Comparison of ENCODE assay signal across 25 mouse cellular contexts in genomic region chr11:105975050-105975449, GRCm38 (mm10). TPM values are rescaled to one million over a fixed set of nuclear protein-coding genes. Genes with fewer than 3 reads are reported as not detected.
DNase-seq lines count a peak whose midpoint lies in the region; ATAC-seq and TF ChIP-seq lines count a peak whose summit lies in the region.
"Had no signal": no experiment of that assay in that cellular context is flagged by ENCODE, and none has a peak within 500 bp of the region (broad histone marks: within the 10 kb centered on the region; RNA-seq: fewer than 3 reads in every experiment).

No protein-coding gene starts in this region.

- dilution Hi-C loops in CH12.LX (cut with MboI; ENCODE audit: extremely low pct_ligation_motif_present, extremely low pct_unique_long_range_greater_than_20kb, low sequenced_read_pairs) = no loop called here

- ATAC-seq in kidney, embryonic 16.5 days (ENCODE audit: low FRiP score, low TSS enrichment) = no peak
- peak; percentile 57; the same call in 1 of the 2 replicates for ATAC-seq in granulocyte monocyte progenitor cell, adult 5-6 weeks (replicated peaks; ENCODE audit: poor library complexity, severe bottlenecking)
- ATAC-seq: forebrain, embryonic 16.5 days; midbrain, embryonic 13.5 days had no signal

- H3K27ac ChIP-seq in kidney, embryonic 16.5 days (ENCODE audit: low read length) = no peak overlapping the region
- no peak overlapping the region for H3K27ac ChIP-seq in CH12.LX (ENCODE audit: insufficient read depth, low read depth)
- no peak overlapping the region for H3K27ac ChIP-seq in cerebellum, adult 2 months (ENCODE audit: insufficient read depth, low read length)
- H3K27ac ChIP-seq: hindbrain, embryonic 15.5 days; left cerebral cortex, adult 2 months; limb, embryonic 12.5 days; liver, embryonic 14.5 days; midbrain, embryonic 13.5 days had no signal

- no peaks in the 10 kb centered on the region for H3K27me3 ChIP-seq in kidney, embryonic 16.5 days (ENCODE audit: insufficient read depth, low read length)
- peaks cover 97% of the 10 kb centered on the region for H3K27me3 ChIP-seq in CH12.LX (replicated peaks)
- H3K27me3 ChIP-seq in cerebellum, adult 2 months (ENCODE audit: control insufficient read depth, insufficient read depth, low read length) = no peaks in the 10 kb centered on the region

- DNase-seq in kidney, adult 11 months = peak; percentile 43
- no peak for DNase-seq in CH12.LX (ENCODE audit: extremely low read depth)
- DNase-seq in cerebellum, adult 2 months = peak; percentile 59 to 73
- no peak for DNase-seq in thymus, postnatal 10 days (ENCODE audit: low spot score in 2 of 2)
- no peak for DNase-seq in embryo, embryonic 11 days
- no peak for DNase-seq in left cerebral cortex, postnatal 10 days (ENCODE audit: extremely low spot score in 1 of 2, low spot score in 2 of 2)
- DNase-seq: adrenal gland, adult 8-10 months; heart, postnatal 10 days; lung, postnatal 14 days; right cerebral cortex, postnatal 14 days had no signal

- no peaks in the 10 kb centered on the region for H3K36me3 ChIP-seq in kidney, embryonic 16.5 days (ENCODE audit: insufficient read depth, low read length)
- H3K36me3 ChIP-seq in CH12.LX (replicated peaks in 1 of 2; ENCODE audit: control insufficient read depth in 1 of 2, insufficient read depth in 1 of 2, low read length in 1 of 2) = no peaks in the 10 kb centered on the region
- H3K36me3 ChIP-seq: hindbrain, embryonic 15.5 days; limb, embryonic 12.5 days; midbrain, embryonic 13.5 days had no signal

- TF ChIP-seq CTCF in CH12.LX (conservative IDR thresholded peaks at IDR 0.05 in 1 of 2, IDR thresholded peaks at IDR 0.05 in 1 of 2; ENCODE audit: low read depth in 2 of 2, low read length in 2 of 2) = no peak
- no peak for TF ChIP-seq CTCF in cerebellum, adult 2 months (IDR thresholded peaks at IDR 0.05; ENCODE audit: borderline replicate concordance, insufficient read depth, low read depth, low read length)

- intact Hi-C loops in left cerebral cortex, postnatal 10 days (cut with DNase I) = no loop called here

- no peak overlapping the region for H3K4me3 ChIP-seq in kidney, embryonic 16.5 days (ENCODE audit: low read length)
- H3K4me3 ChIP-seq in CH12.LX (replicated peaks in 1 of 3; ENCODE audit: low read depth in 2 of 3, low read length in 2 of 3, poor library complexity in 1 of 3) = no peak overlapping the region
- H3K4me3 ChIP-seq in cerebellum, adult 2 months (replicated peaks; ENCODE audit: insufficient read depth, low read depth, low read length) = no peak overlapping the region
- H3K4me3 ChIP-seq: hindbrain, embryonic 15.5 days; left cerebral cortex, adult 2 months; limb, embryonic 12.5 days; midbrain, embryonic 13.5 days had no signal

- no peak for TF ChIP-seq POLR2A in CH12.LX (IDR thresholded peaks at IDR 0.05; ENCODE audit: low read depth, low read length)
- TF ChIP-seq POLR2A in cerebellum, adult 2 months (IDR thresholded peaks at IDR 0.05; ENCODE audit: borderline replicate concordance, insufficient read depth, low read length) = no peak

- H3K9ac ChIP-seq in kidney, embryonic 16.5 days (replicated peaks; ENCODE audit: low read length) = no peak overlapping the region
- no peak overlapping the region for H3K9ac ChIP-seq in CH12.LX (ENCODE audit: insufficient read depth, low read depth)
- H3K9ac ChIP-seq: hindbrain, embryonic 15.5 days; limb, embryonic 12.5 days; liver, embryonic 14.5 days; midbrain, embryonic 13.5 days had no signal

- no peaks in the 10 kb centered on the region for H3K79me2 ChIP-seq in CH12.LX (replicated peaks; ENCODE audit: control insufficient read depth, extremely low read depth, insufficient read depth, poor library complexity, severe bottlenecking)

- H3K4me1 ChIP-seq in kidney, embryonic 16.5 days (ENCODE audit: insufficient read depth, low read length) = no peaks in the 10 kb centered on the region
- H3K4me1 ChIP-seq in CH12.LX (ENCODE audit: control insufficient read depth in 1 of 2, insufficient read depth in 2 of 2) = no peaks in the 10 kb centered on the region
- peaks cover 29% of the 10 kb centered on the region for H3K4me1 ChIP-seq in cerebellum, adult 2 months (ENCODE audit: control insufficient read depth, insufficient read depth, low read length)
- H3K4me1 ChIP-seq: hindbrain, embryonic 15.5 days; limb, embryonic 12.5 days; midbrain, embryonic 13.5 days had no signal

- no peak for TF ChIP-seq EP300 in CH12.LX (IDR thresholded peaks at IDR 0.05; ENCODE audit: low read length)

- TF ChIP-seq RAD21 in CH12.LX (IDR thresholded peaks at IDR 0.05; ENCODE audit: low read depth, low read length) = no peak

- H3K9me3 ChIP-seq in kidney, embryonic 16.5 days (ENCODE audit: low read length) = no peaks in the 10 kb centered on the region
- H3K9me3 ChIP-seq in CH12.LX (replicated peaks; ENCODE audit: low read length) = no peaks in the 10 kb centered on the region
- H3K9me3 ChIP-seq: hindbrain, embryonic 15.5 days; limb, embryonic 12.5 days; midbrain, embryonic 13.5 days had no signal

- no peak overlapping the region for H3K4me2 ChIP-seq in kidney, embryonic 16.5 days (replicated peaks; ENCODE audit: low read depth, low read length)
- H3K4me2 ChIP-seq in CH12.LX (ENCODE audit: insufficient read depth, low read depth, poor library complexity, severe bottlenecking) = no peak overlapping the region
- H3K4me2 ChIP-seq: hindbrain, embryonic 15.5 days; limb, embryonic 12.5 days; midbrain, embryonic 13.5 days had no signal

- in situ Hi-C loops in CH12.LX (cut with MboI; ENCODE audit: low pct_ligation_motif_present, low pct_unique_long_range_greater_than_20kb, low sequenced_read_pairs) = no loop called here

- 76% methylated on average over 3 of the region's 3 CpGs for WGBS in kidney, embryonic 16.5 days
- 10% methylated on average over 3 of the region's 3 CpGs for WGBS in cerebellum, adult 2 months

TF ChIP-seq in CH12.LX, 34 proteins besides CTCF, POLR2A, EP300 and RAD21:
- TF ChIP-seq MXI1 (IDR thresholded peaks at IDR 0.05; ENCODE audit: low read depth, low read length) = no peak
- TF ChIP-seq USF1 (IDR thresholded peaks at IDR 0.05; ENCODE audit: low read depth, low read length) = peak; percentile 29

RNA-seq across cellular contexts. Expression of gene Ace, which starts 7.3 kb away (rescaled TPM):
- 17.5 and 18.6 TPM in 2 replicates for polyA plus RNA-seq in kidney, embryonic 16.5 days (2015; fragmentation: Nextera tagmentation; extraction: Ambion mirVana)
- 0.04 and 0.08 TPM in 2 replicates for total RNA-seq in CH12.LX (2012; rRNA removed)
- not detected in 2 replicates for total RNA-seq in CH12.LX (2014; rRNA removed)
- polyA plus RNA-seq in CH12.LX (2012; ENCODE audit: insufficient read length, low read depth) = not detected in 2 replicates
- 13.6 and 19.7 TPM in 2 replicates for polyA plus RNA-seq in cerebellum, adult 2 months (2012; rRNA removed)
- total RNA-seq in granulocyte monocyte progenitor cell, adult 5-6 weeks (2014; fragmentation: Nextera tagmentation) = not detected in 2 replicates
- total RNA-seq in granulocyte monocyte progenitor cell, adult 5-6 weeks (2017) = not detected in 2 replicates
- total RNA-seq in left cerebral cortex, postnatal 10 days (2021) = 10 to 100 TPM in 1 of 2 experiments, 1 to 10 TPM in 1; 7.5 to 10.6 TPM

RNA-seq across cellular contexts. Expression of gene Ace3, which starts 19.4 kb away (rescaled TPM):
- not detected in 2 replicates for polyA plus RNA-seq in kidney, embryonic 16.5 days (2015; fragmentation: Nextera tagmentation; extraction: Ambion mirVana)
- total RNA-seq in CH12.LX (2012; rRNA removed) = not detected in 2 replicates
- not detected in 2 replicates for total RNA-seq in CH12.LX (2014; rRNA removed)
- not detected in 2 replicates for polyA plus RNA-seq in CH12.LX (2012; ENCODE audit: insufficient read length, low read depth)
- polyA plus RNA-seq in cerebellum, adult 2 months (2012; rRNA removed) = not detected in 2 replicates
- total RNA-seq in granulocyte monocyte progenitor cell, adult 5-6 weeks (2014; fragmentation: Nextera tagmentation) = not detected in 2 replicates
- total RNA-seq in granulocyte monocyte progenitor cell, adult 5-6 weeks (2017) = not detected in 2 replicates
- total RNA-seq in left cerebral cortex, postnatal 10 days (2021) = not detected
- total RNA-seq: adrenal gland, adult 8-10 months; ES-E14; gastrocnemius, adult 18-20 months; heart, adult 8-10 months; heart, postnatal 10 days; left cerebral cortex, adult 2 months had no signal
- polyA plus RNA-seq: C2C12; forebrain, embryonic 16.5 days; hindbrain, embryonic 15.5 days; large intestine, adult 2 months; limb, embryonic 12.5 days; liver, embryonic 14.5 days; midbrain, embryonic 13.5 days; neural tube, embryonic 11.5 days; urinary bladder, adult 2 months had no signal

RNA-seq across cellular contexts. Expression of gene Cyb561, which starts 21.9 kb away (rescaled TPM):
- 33.9 and 37.3 TPM in 2 replicates for polyA plus RNA-seq in kidney, embryonic 16.5 days (2015; fragmentation: Nextera tagmentation; extraction: Ambion mirVana)
- total RNA-seq in CH12.LX (2012; rRNA removed) (2.6 and 3.9 TPM in 2 replicates), CH12.LX (2014; rRNA removed) (0.16 and 0.20 TPM in 2 replicates)
- polyA plus RNA-seq in CH12.LX (2012; ENCODE audit: insufficient read length, low read depth) = 0.18 and 0.51 TPM in 2 replicates
- 35.5 and 37.0 TPM in 2 replicates for polyA plus RNA-seq in cerebellum, adult 2 months (2012; rRNA removed)
- total RNA-seq in granulocyte monocyte progenitor cell, adult 5-6 weeks (2014; fragmentation: Nextera tagmentation) = 0.56 and 1.6 TPM in 2 replicates
- total RNA-seq in granulocyte monocyte progenitor cell, adult 5-6 weeks (2017) = 0.69 and 0.82 TPM in 2 replicates
- 10 to 100 TPM; 52.7 to 54.0 TPM for total RNA-seq in left cerebral cortex, postnatal 10 days (2021)

RNA-seq across cellular contexts. Expression of gene Kcnh6, which starts 32.9 kb away (rescaled TPM):
- polyA plus RNA-seq in kidney, embryonic 16.5 days (2015; fragmentation: Nextera tagmentation; extraction: Ambion mirVana) = 0.19 and 0.25 TPM in 2 replicates
- total RNA-seq in CH12.LX (2012; rRNA removed) (0.13 and 0.25 TPM in 2 replicates), CH12.LX (2014; rRNA removed) (not detected in 2 replicates)
- polyA plus RNA-seq in CH12.LX (2012; ENCODE audit: insufficient read length, low read depth) = 0.19 TPM in 2 replicates
- polyA plus RNA-seq in cerebellum, adult 2 months (2012; rRNA removed) = 1.3 and 1.4 TPM in 2 replicates
- total RNA-seq in granulocyte monocyte progenitor cell, adult 5-6 weeks (2014; fragmentation: Nextera tagmentation) = 0.21 TPM in 1 of 2 replicates, not detected in the other
- total RNA-seq in granulocyte monocyte progenitor cell, adult 5-6 weeks (2017) = not detected in 2 replicates
- 1 to 10 TPM; 1.6 to 1.9 TPM for total RNA-seq in left cerebral cortex, postnatal 10 days (2021)
- total RNA-seq: gastrocnemius, adult 18-20 months; heart, adult 8-10 months had no signal
- polyA plus RNA-seq: C2C12 had no signal

Comparison
In these comparisons a context has a peak if more than half of its experiments do, and no peak if none do; other contexts are left out.
1. DNase-seq: peak in kidney, adult 11 months (single experiment) and cerebellum, adult 2 months (2 of 2); none in CH12.LX (single experiment), thymus, postnatal 10 days (0 of 2), embryo, embryonic 11 days (single experiment) and left cerebral cortex, postnatal 10 days (0 of 2).
2. RNA of gene Ace, which starts 7.3 kb away (total RNA-seq): 7.5 to 10.6 TPM in left cerebral cortex, postnatal 10 days; 0.04 to 0.08 TPM in CH12.LX and not detected in granulocyte monocyte progenitor cell, adult 5-6 weeks; every median in the first group is over 4 times any median in the second.
3. RNA of gene Cyb561, which starts 21.9 kb away (total RNA-seq): 52.7 to 54.0 TPM in left cerebral cortex, postnatal 10 days; 0.16 to 3.9 TPM in CH12.LX and 0.56 to 1.6 TPM in granulocyte monocyte progenitor cell, adult 5-6 weeks; every median in the first group is over 10 times any median in the second.